Mouse (Mus musculus) stomach, embryonic 16.5 days (tissue): ENCODE measurements around the gene Nt5c. TPM values are rescaled to one million over a fixed set of nuclear protein-coding genes. Genes with fewer than 3 reads are reported as not detected.
"Not testable (repeated sequence)": the region's sequence is repeated elsewhere in the genome, so short reads cannot be mapped to it uniquely, and the experiment has no call there.

Source experiments
- ATAC-seq: fragments of 200-750 bp; cut with Nextera tagmentation; 2 replicates; pipeline ENCODE4 v1.8.0; 2017; ENCODE audit warnings: moderate number of reproducible peaks, moderate TSS enrichment; ENCODE audit not compliant: insufficient read depth, low FRiP score
- H3K27ac ChIP-seq: fragments of 300-500 bp; sonication (generic); 2 replicates; pipeline ENCODE4 v1.5.1; 2014; ENCODE audit warnings: low read length
- H3K27me3 ChIP-seq: fragments of 300-500 bp; sonication (generic); 2 replicates; pipeline ENCODE4 v1.6.1; 2014; ENCODE audit warnings: low read length, control low read depth, mixed read lengths; ENCODE audit not compliant: control insufficient read depth, insufficient read depth
- H3K36me3 ChIP-seq: fragments of 300-500 bp; sonication (generic); 2 replicates; pipeline ENCODE4 v1.6.1; 2014; ENCODE audit warnings: low read length; ENCODE audit not compliant: control insufficient read depth, insufficient read depth
- H3K4me1 ChIP-seq: fragments of 300-500 bp; sonication (generic); 2 replicates; pipeline ENCODE4 v1.6.1; 2014; ENCODE audit warnings: low read length, control low read depth, mixed read lengths; ENCODE audit not compliant: control insufficient read depth, insufficient read depth
- H3K4me2 ChIP-seq: fragments of 300-500 bp; sonication (generic); 2 replicates; pipeline ENCODE4 v1.6.1; 2014; ENCODE audit warnings: low read depth, low read length, mixed read lengths
- H3K4me3 ChIP-seq: fragments of 300-500 bp; sonication (generic); replicated peaks from 2 replicates; pipeline ENCODE4 v1.5.1; 2014; ENCODE audit warnings: mild to moderate bottlenecking, low read length
- H3K9ac ChIP-seq: fragments of 300-500 bp; sonication (generic); 2 replicates; pipeline ENCODE4 v1.6.1; 2014; ENCODE audit warnings: low read length
- H3K9me3 ChIP-seq: fragments of 300-500 bp; sonication (generic); replicated peaks from 2 replicates; pipeline ENCODE4 v1.6.1; 2016; ENCODE audit warnings: low read length, control low read depth; ENCODE audit not compliant: control insufficient read depth
- WGBS: fragments of 180-500 bp; shearing (Covaris S2); extraction: QIAGEN DNeasy Blood & Tissue Kit; methylation state at CpG from one replicate; pipeline ENCODE4 v1.1.7; 2014; 5-methylcytosine and 5-hydroxymethylcytosine counted together
- polyA plus RNA-seq: library from polyadenylated mRNA; unstranded; fragments of >200 nt; fragmentation: Nextera tagmentation; extraction: Ambion mirVana; gene quantifications from 2 replicates; pipeline ENCODE4 v1.2.1, GENCODE M21; 2015

Nt5c gene
- polyA plus RNA-seq, 1 experiment from 2014 or later = 112 TPM

GRCm38 (mm10) chr11:115462243-115462891 is 29.3 kb downstream of the Nt5c start, which contains the start of gene Slc16a5:
TSS of gene Slc16a5 (plus strand) at chr11:115462474.
- WGBS = 66% methylated on average over 16 of the region's 16 CpGs
- ATAC-seq = peak; percentile 19; the same call in 1 of the 2 replicates
- no peaks in the 10 kb centered on the region for H3K36me3 ChIP-seq
- no peak within 1 kb of the TSS; the same call in 1 of the 2 replicates for H3K9ac ChIP-seq
- H3K4me2 ChIP-seq = 0 out of 2 replicates have a peak within 1 kb of the TSS, but pooled peaks have one; percentile 16
- peaks cover 6% of the 10 kb centered on the region; the same call in 1 of the 2 replicates for H3K4me1 ChIP-seq
- H3K27me3 ChIP-seq = no peaks in the 10 kb centered on the region
- no peak within 1 kb of the TSS for H3K27ac ChIP-seq
- no peak within 1 kb of the TSS; the same call in 1 of the 2 replicates for H3K4me3 ChIP-seq
- no peaks in the 10 kb centered on the region for H3K9me3 ChIP-seq

- Histone ChIP-seq H3K4me3 (no peak overlapping the region), H3K9ac (no peak overlapping the region), H3K27ac (no peak overlapping the region), H3K27me3 (no peaks in the 10 kb centered on the region), H3K9me3 (no peaks in the 10 kb centered on the region), H3K36me3 (no peaks in the 10 kb centered on the region), H3K4me1 (peaks cover 6% of the 10 kb centered on the region; the same call in 1 of the 2 replicates), H3K4me2 (no peak overlapping the region)
- WGBS = 72% methylated on average over 5 of the region's 5 CpGs
- ATAC-seq = no peak
Observed at GRCm38 (mm10) chr11:115461846-115462242, 29.8 kb downstream of the Nt5c start.

GRCm38 (mm10) chr11:115460976-115461375 is 30.7 kb downstream of the Nt5c start:
- Histone ChIP-seq H3K27ac (no peak overlapping the region), H3K4me3 (no peak overlapping the region), H3K9me3 (no peaks in the 10 kb centered on the region), H3K36me3 (no peaks in the 10 kb centered on the region), H3K4me2 (no peak overlapping the region), H3K4me1 (peaks cover 6% of the 10 kb centered on the region; the same call in 1 of the 2 replicates), H3K9ac (no peak overlapping the region), H3K27me3 (no peaks in the 10 kb centered on the region)
- 22% methylated on average over 8 of the region's 8 CpGs for whole genome bisulfite sequencing
- no peak for ATAC-seq

- Histone ChIP-seq H3K4me1 (no peaks in the 10 kb centered on the region; the same call in 1 of the 2 replicates), H3K4me2 (no peak overlapping the region), H3K4me3 (no peak overlapping the region), H3K36me3 (no peaks in the 10 kb centered on the region), H3K27me3 (no peaks in the 10 kb centered on the region), H3K9ac (no peak overlapping the region), H3K9me3 (no peaks in the 10 kb centered on the region), H3K27ac (no peak overlapping the region)
- ATAC-seq = 0 out of 2 replicates have a peak, but pooled peaks have one; percentile 20
- 29% methylated on average over 6 of the region's 6 CpGs for WGBS
Observed at GRCm38 (mm10) chr11:115457405-115457804, 34.3 kb downstream of the Nt5c start.

- H3K4me1 ChIP-seq = no peaks in the 10 kb centered on the region
- WGBS = 75% methylated on average over 5 of the region's 5 CpGs
- H3K36me3 ChIP-seq = no peaks in the 10 kb centered on the region
- H3K27ac ChIP-seq = no peak overlapping the region
- H3K4me2 ChIP-seq = no peak overlapping the region
- ATAC-seq = no peak
- no peak overlapping the region for H3K9ac ChIP-seq
- no peaks in the 10 kb centered on the region for H3K9me3 ChIP-seq
- no peak overlapping the region for H3K4me3 ChIP-seq
- no peaks in the 10 kb centered on the region for H3K27me3 ChIP-seq
Observed at GRCm38 (mm10) chr11:115456182-115456581, 35.5 kb downstream of the Nt5c start.

- Histone ChIP-seq H3K36me3 (no peaks in the 10 kb centered on the region), H3K9ac (no peak overlapping the region), H3K4me3 (no peak overlapping the region), H3K4me1 (no peaks in the 10 kb centered on the region), H3K4me2 (no peak overlapping the region), H3K27me3 (no peaks in the 10 kb centered on the region), H3K9me3 (no peaks in the 10 kb centered on the region), H3K27ac (no peak overlapping the region)
- no peak for ATAC-seq
- 86% methylated on average over 15 of the region's 15 CpGs for WGBS
Observed at GRCm38 (mm10) chr11:115455619-115456018, 36.0 kb downstream of the Nt5c start.

GRCm38 (mm10) chr11:115454822-115455221 is 36.8 kb downstream of the Nt5c start:
- H3K4me3 ChIP-seq, H3K36me3 ChIP-seq, H3K27me3 ChIP-seq, H3K9ac ChIP-seq, H3K9me3 ChIP-seq, H3K4me2 ChIP-seq, H3K27ac ChIP-seq, H3K4me1 ChIP-seq, ATAC-seq: not testable (repeated sequence)
- WGBS = 90% methylated on average over 6 of the region's 6 CpGs

- 63% methylated on average over 4 of the region's 4 CpGs for WGBS
- Histone ChIP-seq H3K36me3 (no peaks in the 10 kb centered on the region), H3K4me2 (no peak overlapping the region), H3K27ac (no peak overlapping the region), H3K27me3 (no peaks in the 10 kb centered on the region), H3K9me3 (no peaks in the 10 kb centered on the region), H3K4me3 (no peak overlapping the region), H3K9ac (no peak overlapping the region), H3K4me1 (no peaks in the 10 kb centered on the region)
- ATAC-seq = 0 out of 2 replicates have a peak, but pooled peaks have one; percentile 20
Observed at GRCm38 (mm10) chr11:115453306-115453705, 38.4 kb downstream of the Nt5c start.

- H3K36me3 ChIP-seq = no peaks in the 10 kb centered on the region
- 80% methylated on average over 7 of the region's 7 CpGs for WGBS
- no peak overlapping the region for H3K9ac ChIP-seq
- no peak for ATAC-seq
- H3K9me3 ChIP-seq = no peaks in the 10 kb centered on the region
- H3K4me2 ChIP-seq = no peak overlapping the region
- H3K4me3 ChIP-seq = no peak overlapping the region
- H3K27ac ChIP-seq = no peak overlapping the region
- no peaks in the 10 kb centered on the region for H3K27me3 ChIP-seq
- no peaks in the 10 kb centered on the region for H3K4me1 ChIP-seq
Observed at GRCm38 (mm10) chr11:115452281-115452860, 39.3 kb downstream of the Nt5c start.
